In genomic region chr19:4456227-4456626, GRCm38 (mm10) we compare ENCODE assay signal across 9 mouse cellular contexts. TPM values are rescaled to one million over a fixed set of nuclear protein-coding genes. Genes with fewer than 3 reads are reported as not detected.
DNase-seq lines count a peak whose midpoint lies in the region; ATAC-seq and TF ChIP-seq lines count a peak whose summit lies in the region.
"Had no signal": no experiment of that assay in that cellular context is flagged by ENCODE, and none has a peak within 500 bp of the region (broad histone marks: within the 10 kb centered on the region; RNA-seq: fewer than 3 reads in every experiment).

No protein-coding gene starts in this region.

- no peak overlapping the region for H3K9ac ChIP-seq in hindbrain, embryonic 14.5 days
- H3K9ac ChIP-seq in liver, embryonic 14.5 days (replicated peaks) = no peak overlapping the region
- H3K9ac ChIP-seq: limb, embryonic 15.5 days had no signal

- H3K9me3 ChIP-seq in hindbrain, embryonic 14.5 days (ENCODE audit: control insufficient read depth, low read length) = no peaks in the 10 kb centered on the region
- H3K9me3 ChIP-seq in liver, embryonic 14.5 days (ENCODE audit: control insufficient read depth, low read length) = no peaks in the 10 kb centered on the region
- H3K9me3 ChIP-seq: limb, embryonic 15.5 days had no signal

- ATAC-seq in Patski = no peak
- ATAC-seq in hindbrain, embryonic 14.5 days (ENCODE audit: low FRiP score) = no peak
- no peak for ATAC-seq in liver, embryonic 14.5 days (ENCODE audit: insufficient read depth)

- H3K4me1 ChIP-seq in hindbrain, embryonic 14.5 days (replicated peaks; ENCODE audit: control insufficient read depth, insufficient read depth, low read length) = 0 out of 2 replicates have a peak, but pooled peaks cover 3% of the 10 kb centered on the region
- no peaks in the 10 kb centered on the region for H3K4me1 ChIP-seq in liver, embryonic 14.5 days (replicated peaks; ENCODE audit: control insufficient read depth in 2 of 2, insufficient read depth in 2 of 2, low read length in 1 of 2)

- no peaks in the 10 kb centered on the region for H3K27me3 ChIP-seq in Patski
- H3K27me3 ChIP-seq in hindbrain, embryonic 14.5 days (ENCODE audit: control insufficient read depth, insufficient read depth, low read length) = no peaks in the 10 kb centered on the region
- no peaks in the 10 kb centered on the region for H3K27me3 ChIP-seq in liver, embryonic 14.5 days (ENCODE audit: control insufficient read depth, insufficient read depth, low read length)
- H3K27me3 ChIP-seq: limb, embryonic 15.5 days had no signal

- no peaks in the 10 kb centered on the region for H3K36me3 ChIP-seq in hindbrain, embryonic 14.5 days (replicated peaks; ENCODE audit: control insufficient read depth, insufficient read depth)
- H3K36me3 ChIP-seq in liver, embryonic 14.5 days (replicated peaks; ENCODE audit: control insufficient read depth, insufficient read depth, low read depth) = no peaks in the 10 kb centered on the region
- H3K36me3 ChIP-seq: limb, embryonic 15.5 days had no signal

- POLR2A ChIA-PET in Patski (lab: Charles Lee) = interaction anchor here (1.1 kb wide), 1 partner anchor 9 kb away, joined by 3 read pairs; no protein-coding TSS in a partner anchor

- no peak overlapping the region for H3K4me2 ChIP-seq in hindbrain, embryonic 14.5 days (replicated peaks)
- no peak overlapping the region for H3K4me2 ChIP-seq in liver, embryonic 14.5 days (ENCODE audit: low read depth)
- H3K4me2 ChIP-seq: limb, embryonic 15.5 days had no signal

- CTCF ChIA-PET in Patski (lab: Charles Lee) = interaction anchor here (1.0 to 3.3 kb wide), 8 partner anchors 9 to 35 kb away, joined by 3 to 17 read pairs (median 6); no protein-coding TSS in a partner anchor

- H3K27ac ChIP-seq in left cerebral cortex, adult 2 months = no peak overlapping the region
- H3K27ac ChIP-seq in hindbrain, embryonic 14.5 days = no peak overlapping the region
- H3K27ac ChIP-seq in liver, embryonic 14.5 days = no peak overlapping the region
- H3K27ac ChIP-seq: limb, embryonic 15.5 days had no signal

- intact Hi-C loops in left cerebral cortex, adult 2 months (cut with DNase I) = no loop called here

- WGBS in hindbrain, embryonic 14.5 days = 12% methylated on average over 11 of the region's 11 CpGs
- 11% methylated on average over 11 of the region's 11 CpGs for WGBS in liver, embryonic 14.5 days (ENCODE audit: insufficient replicate concordance)

- peak in 1 of 2 experiments; percentile 61 for DNase-seq in left cerebral cortex, adult 2 months (ENCODE audit: extremely low spot score in 1 of 2, low spot score in 2 of 2)
- no peak for DNase-seq in left cerebral cortex, adult 11 months (ENCODE audit: low spot score)
- no peak for DNase-seq in Patski (ENCODE audit: low read depth, low spot score)
- DNase-seq in cerebellum, adult 18-20 months = peak; percentile 72 to 77
- DNase-seq in hindbrain, embryonic 14.5 days (ENCODE audit: low spot score) = peak; percentile 56
- no peak for DNase-seq in liver, embryonic 14.5 days (ENCODE audit: low read depth in 3 of 3, low spot score in 3 of 3)
- peak; percentile 81 for DNase-seq in retina, embryonic 14.5 days (ENCODE audit: low spot score)
- peak; percentile 22 for DNase-seq in yolk sac, embryonic 10.5 days (ENCODE audit: low spot score)

- TF ChIP-seq CTCF in left cerebral cortex, adult 2 months (IDR thresholded peaks at IDR 0.05) = peak; percentile 68
- TF ChIP-seq CTCF in Patski (IDR thresholded peaks at IDR 0.05) = peak; percentile 83
- TF ChIP-seq CTCF in liver, embryonic 14.5 days (IDR thresholded peaks at IDR 0.05; ENCODE audit: low read depth) = peak; percentile 87

- in situ Hi-C loops in Patski (cut with MboI; ENCODE audit: low pct_unique_long_range_greater_than_20kb) = no loop called here

- no peak overlapping the region for H3K4me3 ChIP-seq in left cerebral cortex, adult 2 months
- H3K4me3 ChIP-seq in hindbrain, embryonic 14.5 days (replicated peaks; ENCODE audit: low read length) = no peak overlapping the region
- H3K4me3 ChIP-seq in liver, embryonic 14.5 days (ENCODE audit: insufficient read depth in 1 of 2, low read depth in 2 of 2, low read length in 2 of 2) = no peak overlapping the region
- H3K4me3 ChIP-seq: limb, embryonic 15.5 days had no signal

- TF ChIP-seq EP300 in liver, embryonic 14.5 days (IDR thresholded peaks at IDR 0.05; ENCODE audit: low read depth) = no peak

RNA-seq across cellular contexts. Expression of gene Rhod, which starts 17.0 kb away (rescaled TPM):
- 1 to 10 TPM in 1 of 2 experiments, under 1 TPM in 1; 0.75 to 1.2 TPM for total RNA-seq in left cerebral cortex, adult 2 months (2021)
- polyA plus RNA-seq in Patski (2021) = 108 TPM
- polyA plus RNA-seq in hindbrain, embryonic 14.5 days (2014; fragmentation: Nextera tagmentation; extraction: Ambion mirVana) = 5.8 and 7.2 TPM in 2 replicates
- 3.8 and 5.3 TPM in 2 replicates for polyA plus RNA-seq in liver, embryonic 14.5 days (2012; rRNA removed)
- polyA plus RNA-seq in liver, embryonic 14.5 days (2014; fragmentation: Nextera tagmentation; extraction: Ambion mirVana) = 6.2 and 6.4 TPM in 2 replicates

RNA-seq across cellular contexts. Expression of gene Syt12, which starts 21.0 kb away (rescaled TPM):
- total RNA-seq in left cerebral cortex, adult 2 months (2021) = 10 to 100 TPM; 36.8 to 39.8 TPM
- 25.2 TPM for polyA plus RNA-seq in Patski (2021)
- polyA plus RNA-seq in hindbrain, embryonic 14.5 days (2014; fragmentation: Nextera tagmentation; extraction: Ambion mirVana) = 4.1 and 5.9 TPM in 2 replicates
- polyA plus RNA-seq in liver, embryonic 14.5 days (2012; rRNA removed) = 0.06 and 0.15 TPM in 2 replicates
- polyA plus RNA-seq in liver, embryonic 14.5 days (2014; fragmentation: Nextera tagmentation; extraction: Ambion mirVana) = 0.06 and 0.14 TPM in 2 replicates

RNA-seq across cellular contexts. Expression of gene 2010003K11Rik, which starts 42.2 kb away (rescaled TPM):
- total RNA-seq in left cerebral cortex, adult 2 months (2021) = not detected
- polyA plus RNA-seq in Patski (2021) = 0.05 TPM
- polyA plus RNA-seq in hindbrain, embryonic 14.5 days (2014; fragmentation: Nextera tagmentation; extraction: Ambion mirVana) = not detected in 2 replicates
- polyA plus RNA-seq in liver, embryonic 14.5 days (2012; rRNA removed) = 0.03 TPM in 1 of 2 replicates, not detected in the other
- 0.08 and 0.15 TPM in 2 replicates for polyA plus RNA-seq in liver, embryonic 14.5 days (2014; fragmentation: Nextera tagmentation; extraction: Ambion mirVana)
- polyA plus RNA-seq: limb, embryonic 15.5 days had no signal

RNA-seq across cellular contexts. Expression of gene Pcx, which starts 54.0 kb away (rescaled TPM):
- 10 to 100 TPM; 63.2 to 72.1 TPM for total RNA-seq in left cerebral cortex, adult 2 months (2021)
- 21.5 TPM for polyA plus RNA-seq in Patski (2021)
- 27.5 and 31.3 TPM in 2 replicates for polyA plus RNA-seq in hindbrain, embryonic 14.5 days (2014; fragmentation: Nextera tagmentation; extraction: Ambion mirVana)
- polyA plus RNA-seq in liver, embryonic 14.5 days (2012; rRNA removed) = 14.7 and 16.4 TPM in 2 replicates
- 25.6 and 29.1 TPM in 2 replicates for polyA plus RNA-seq in liver, embryonic 14.5 days (2014; fragmentation: Nextera tagmentation; extraction: Ambion mirVana)

RNA-seq across cellular contexts. Expression of gene Kdm2a, which starts 58.1 kb away (rescaled TPM):
- 10 to 100 TPM; 73.2 to 92.3 TPM for total RNA-seq in left cerebral cortex, adult 2 months (2021)
- 79.6 TPM for polyA plus RNA-seq in Patski (2021)
- polyA plus RNA-seq in hindbrain, embryonic 14.5 days (2014; fragmentation: Nextera tagmentation; extraction: Ambion mirVana) = 37.3 and 40.7 TPM in 2 replicates
- polyA plus RNA-seq in liver, embryonic 14.5 days (2012; rRNA removed) = 18.9 and 19.0 TPM in 2 replicates
- 12.4 and 13.4 TPM in 2 replicates for polyA plus RNA-seq in liver, embryonic 14.5 days (2014; fragmentation: Nextera tagmentation; extraction: Ambion mirVana)

Comparison
In these comparisons a context has a peak if more than half of its experiments do, and no peak if none do; other contexts are left out.
1. DNase-seq: peak in cerebellum, adult 18-20 months (2 of 2), hindbrain, embryonic 14.5 days (single experiment), retina, embryonic 14.5 days (single experiment) and yolk sac, embryonic 10.5 days (single experiment); none in left cerebral cortex, adult 11 months (single experiment), Patski (single experiment) and liver, embryonic 14.5 days (0 of 3).
2. RNA of gene Rhod, which starts 17.0 kb away (polyA plus RNA-seq): 108 TPM in Patski (single experiment); 5.8 to 7.2 TPM in hindbrain, embryonic 14.5 days and 3.8 to 6.4 TPM in liver, embryonic 14.5 days; every median in the first group is over 10 times any median in the second.
3. Peak in every context shown above with its lines, with median percentiles within 50 percentile points of each other: CTCF ChIP-seq.